Mouse (Mus musculus): ENCODE data around the gene H2-DMb1. TPM values are rescaled to one million over a fixed set of nuclear protein-coding genes. Genes with fewer than 3 reads are reported as not detected.

The H2-DMb1 gene
- total RNA-seq (2021): 1 to 10 TPM; 1.1 to 1.6 TPM
- long read RNA-seq, experiment 1, partial matches to known transcripts: 0 of 2 reads
- long read RNA-seq, experiment 1, other reads (novel, unspliced or antisense): 0 of 2 reads
- long read RNA-seq, experiment 2, partial matches to known transcripts: 0 of 2 reads
- long read RNA-seq, experiment 2, other reads (novel, unspliced or antisense): 0 of 2 reads

GRCm38 (mm10) chr17:34152923-34153322 is at the start of gene H2-DMb1:
TSS of gene H2-DMb1 (plus strand) at chr17:34153072.
- intact Hi-C loops (cut with DNase I): no loop called here
- DNase-seq (ENCODE audit: low spot score in 2 of 2): peak; percentile 73 to 75

- intact Hi-C loops (cut with DNase I): loop anchor here (10.0 kb wide), 1 partner anchor 130 kb away; the partner anchor contains the start of gene H2-Ob
- DNase-seq (ENCODE audit: low spot score in 2 of 2): no peak
Measured at GRCm38 (mm10) chr17:34104804-34105203, 48.1 kb upstream of the H2-DMb1 start.

- intact Hi-C loops (cut with DNase I): loop anchor here (10.0 kb wide), 1 partner anchor 128 kb away; the partner anchor contains the start of gene H2-Ob
- DNase-seq (ENCODE audit: low spot score in 2 of 2): no peak
Measured at GRCm38 (mm10) chr17:34106555-34106954, 46.3 kb upstream of the H2-DMb1 start.

- intact Hi-C loops (cut with DNase I): loop anchor here (10.0 kb wide), 1 partner anchor 128 kb away; the partner anchor contains the start of gene H2-Ob
- DNase-seq (ENCODE audit: low spot score in 2 of 2): no peak
Measured at GRCm38 (mm10) chr17:34107109-34107867, 45.6 kb upstream of the H2-DMb1 start.

GRCm38 (mm10) chr17:34108460-34108859 is 44.4 kb upstream of the H2-DMb1 start:
- intact Hi-C loops (cut with DNase I): loop anchor here (10.0 kb wide), 1 partner anchor 126 kb away; the partner anchor contains the start of gene H2-Ob
- no peak for DNase-seq (ENCODE audit: low spot score in 2 of 2)

- intact Hi-C loops (cut with DNase I): loop anchor here (10.0 kb wide), 1 partner anchor 126 kb away; the partner anchor contains the start of gene H2-Ob
- DNase-seq (ENCODE audit: low spot score in 2 of 2): peak in 1 of 2 experiments; percentile 49
Measured at GRCm38 (mm10) chr17:34109038-34109805, 43.6 kb upstream of the H2-DMb1 start.

- no peak for DNase-seq (ENCODE audit: low spot score in 2 of 2)
- intact Hi-C loops (cut with DNase I): loop anchor here (10.0 kb wide), 1 partner anchor 125 kb away; the partner anchor contains the start of gene H2-Ob
Measured at GRCm38 (mm10) chr17:34109806-34110195, 43.1 kb upstream of the H2-DMb1 start.

- no peak for DNase-seq (ENCODE audit: low spot score in 2 of 2)
- intact Hi-C loops (cut with DNase I): no loop called here
Measured at GRCm38 (mm10) chr17:34110309-34110708, 42.6 kb upstream of the H2-DMb1 start.

GRCm38 (mm10) chr17:34114114-34114513 is 38.8 kb upstream of the H2-DMb1 start:
- DNase-seq (ENCODE audit: low spot score in 2 of 2): no peak
- intact Hi-C loops (cut with DNase I): no loop called here

GRCm38 (mm10) chr17:34116736-34117370 is 36.0 kb upstream of the H2-DMb1 start:
- intact Hi-C loops (cut with DNase I): loop anchor here (5.0 kb wide), 1 partner anchor 80 kb away; the partner anchor contains the start of gene Col11a2

GRCm38 (mm10) chr17:34117421-34118112 is 35.3 kb upstream of the H2-DMb1 start:
- no peak for DNase-seq (ENCODE audit: low spot score in 2 of 2)
- intact Hi-C loops (cut with DNase I): loop anchor here (5.0 kb wide), 1 partner anchor 80 kb away; the partner anchor contains the start of gene Col11a2

More at GRCm38 (mm10) chr17:34116736-34117370, 36.0 kb upstream of the H2-DMb1 start:
- DNase-seq (ENCODE audit: low spot score in 2 of 2): no peak

- DNase-seq (ENCODE audit: low spot score in 2 of 2): peak in 1 of 2 experiments; percentile 53
Measured at GRCm38 (mm10) chr17:34118113-34118872, 34.6 kb upstream of the H2-DMb1 start.

GRCm38 (mm10) chr17:34118873-34119248 is 34.0 kb upstream of the H2-DMb1 start:
- DNase-seq (ENCODE audit: low spot score in 2 of 2): no peak
- intact Hi-C loops (cut with DNase I): loop anchor here (5.0 kb wide), 1 partner anchor 82 kb away; the partner anchor contains the start of gene Col11a2

More at GRCm38 (mm10) chr17:34118113-34118872, 34.6 kb upstream of the H2-DMb1 start:
- intact Hi-C loops (cut with DNase I): loop anchor here (5.0 kb wide), 1 partner anchor 81 kb away; the partner anchor contains the start of gene Col11a2

- DNase-seq (ENCODE audit: low spot score in 2 of 2): peak; percentile 99
- intact Hi-C loops (cut with DNase I): loop anchor here (5.0 kb wide), 2 partner anchors 82 to 473 kb away; partner anchors contain the start of genes Col11a2 and Pbx2
Measured at GRCm38 (mm10) chr17:34119249-34120179, 33.4 kb upstream of the H2-DMb1 start, which contains the start of gene H2-DMa. TSS of gene H2-DMa (plus strand) at chr17:34119541.

GRCm38 (mm10) chr17:34120180-34120723 is 32.6 kb upstream of the H2-DMb1 start:
- peak; percentile 89 to 90 for DNase-seq (ENCODE audit: low spot score in 2 of 2)
- intact Hi-C loops (cut with DNase I): loop anchor here (5.0 kb wide), 1 partner anchor 472 kb away; the partner anchor contains the start of gene Pbx2

GRCm38 (mm10) chr17:34120814-34121171 is 32.1 kb upstream of the H2-DMb1 start:
- peak in 1 of 2 experiments; percentile 71 for DNase-seq (ENCODE audit: low spot score in 2 of 2)
- intact Hi-C loops (cut with DNase I): loop anchor here (5.0 kb wide), 1 partner anchor 472 kb away; the partner anchor contains the start of gene Pbx2
